Mouse (Mus musculus) E14TG2a.4 (cell line): Measurements from ENCODE around the gene Calhm6.

Experiments used
- H3K27me3 ChIP-seq: 2 replicates; pipeline ENCODE4 v1.6.1; 2014; ENCODE audit warnings: low read length, control low read depth; ENCODE audit not compliant: insufficient read depth
- H3K36me3 ChIP-seq: 2 replicates; pipeline ENCODE4 v1.6.1; 2014; ENCODE audit warnings: low read length, control low read depth; ENCODE audit not compliant: insufficient read depth
- H3K4me1 ChIP-seq: replicated peaks from 2 replicates; pipeline ENCODE4 v1.6.1; 2014; ENCODE audit warnings: low read depth, low read length, control low read depth
- H3K4me3 ChIP-seq: replicated peaks from 2 replicates; pipeline ENCODE4 v1.5.1; 2014; ENCODE audit warnings: mild to moderate bottlenecking, low read length
- H3K9me3 ChIP-seq: 2 replicates; pipeline ENCODE4 v1.6.1; 2014; ENCODE audit warnings: low read length, control low read depth
- CTCF ChIP-seq: conservative IDR thresholded peaks from 2 replicates; pipeline ENCODE4 v1.5.1; 2014; ENCODE audit warnings: low read length
- NANOG ChIP-seq: IDR thresholded peaks from 2 replicates; pipeline ENCODE4 v1.6.1; 2014; ENCODE audit warnings: borderline replicate concordance, low read length, mixed read lengths
- POU5F1 ChIP-seq: IDR thresholded peaks from 2 replicates; pipeline ENCODE4 v1.6.1; 2014; ENCODE audit warnings: low read length, borderline replicate concordance

Gene Calhm6

GRCm38 (mm10) chr10:34090481-34090880 lies 37.3 kb downstream of the Calhm6 start:
- no peaks in the 10 kb centered on the region for H3K27me3 ChIP-seq
- no peak overlapping the region for H3K4me3 ChIP-seq
- H3K4me1 ChIP-seq, result peaks cover 8% of the 10 kb centered on the region
- H3K36me3 ChIP-seq, result no peaks in the 10 kb centered on the region
- H3K9me3 ChIP-seq, result no peaks in the 10 kb centered on the region
- no peak for TF ChIP-seq POU5F1
- no peak for TF ChIP-seq NANOG
- no peak for TF ChIP-seq CTCF

DNA sequence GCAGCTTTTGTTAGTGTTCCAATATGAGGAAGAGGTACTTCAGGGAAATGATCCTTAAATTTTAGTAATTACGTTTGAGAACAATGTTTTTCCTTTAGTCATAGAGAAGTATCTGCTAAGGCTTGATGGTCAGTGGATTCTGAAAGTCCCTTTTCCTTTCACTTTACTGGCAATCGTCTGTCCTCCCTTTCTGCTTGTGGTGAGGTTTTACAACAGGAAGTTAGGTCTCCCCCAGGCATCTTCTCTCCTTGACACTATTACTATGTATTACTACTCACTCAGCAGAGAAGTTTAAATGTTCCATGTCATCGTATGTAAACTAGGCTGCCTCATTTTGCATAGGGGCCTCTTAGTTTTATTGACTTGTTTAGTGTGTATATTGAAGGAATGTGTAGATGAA lies 38.3 kb downstream of the Calhm6 start:
- Histone ChIP-seq H3K4me3 (no peak overlapping the region), H3K4me1 (no peaks in the 10 kb centered on the region), H3K9me3 (no peaks in the 10 kb centered on the region), H3K27me3 (no peaks in the 10 kb centered on the region), H3K36me3 (no peaks in the 10 kb centered on the region)
- TF ChIP-seq NANOG (no peak), POU5F1 (no peak), CTCF (no peak)

GRCm38 (mm10) chr10:34088515-34088914 lies 39.3 kb downstream of the Calhm6 start:
- TF ChIP-seq CTCF, result no peak
- TF ChIP-seq NANOG, result no peak
- TF ChIP-seq POU5F1, result no peak
- Histone ChIP-seq H3K27me3 (no peaks in the 10 kb centered on the region), H3K4me3 (no peak overlapping the region), H3K9me3 (no peaks in the 10 kb centered on the region), H3K36me3 (no peaks in the 10 kb centered on the region), H3K4me1 (no peaks in the 10 kb centered on the region)

- no peaks in the 10 kb centered on the region for H3K36me3 ChIP-seq
- H3K9me3 ChIP-seq, result no peaks in the 10 kb centered on the region
- H3K27me3 ChIP-seq, result no peaks in the 10 kb centered on the region
- H3K4me1 ChIP-seq, result no peaks in the 10 kb centered on the region
- TF ChIP-seq NANOG (no peak), POU5F1 (no peak), CTCF (no peak)
- H3K4me3 ChIP-seq, result no peak overlapping the region
Observed at GRCm38 (mm10) chr10:34086514-34086913, 41.3 kb downstream of the Calhm6 start.
